Mouse (Mus musculus): ENCODE data around the gene Cdc6.

The Cdc6 gene

DNA sequence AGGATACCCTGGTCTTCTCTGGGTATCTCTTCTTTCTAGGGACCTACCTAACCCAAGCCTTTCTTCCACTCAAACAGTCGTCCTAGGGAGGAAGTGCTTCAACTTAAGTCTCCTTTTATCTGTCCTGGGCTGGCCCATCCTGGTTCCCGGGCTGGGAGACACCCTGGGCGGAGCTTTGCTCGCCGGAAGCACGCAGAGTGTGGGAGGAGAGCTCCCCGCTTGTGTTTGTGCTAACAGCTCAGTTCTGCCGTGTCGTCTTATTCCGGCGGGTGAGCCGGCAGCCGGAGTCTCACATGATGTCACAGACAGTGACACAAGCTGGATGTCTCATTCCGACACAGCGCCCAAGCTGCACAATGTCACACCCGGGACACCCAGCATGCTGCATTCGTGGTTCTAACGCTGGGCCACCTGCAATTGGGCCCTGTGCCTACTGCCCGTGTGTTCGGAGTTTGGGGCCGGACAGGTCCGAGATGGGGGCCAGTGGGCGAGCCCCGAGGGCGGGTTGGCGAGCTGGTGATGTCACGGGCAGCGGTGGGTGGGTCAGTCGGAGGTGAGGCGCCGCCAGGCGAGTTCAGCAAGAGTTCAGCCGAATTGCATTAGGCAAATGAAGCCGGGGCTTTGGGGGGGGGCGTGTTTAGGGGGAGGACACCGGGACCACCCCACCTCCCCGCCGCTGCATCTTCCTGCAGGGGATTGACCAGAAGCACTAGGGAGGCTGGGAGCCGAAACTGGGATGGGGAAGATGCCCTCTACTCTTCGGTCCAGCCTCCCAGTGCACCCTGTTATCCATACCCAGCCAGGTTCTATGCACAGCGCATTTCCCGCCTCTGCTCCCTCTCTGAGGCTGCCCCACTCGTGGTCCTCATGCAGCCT, 52.1 kb downstream of the Cdc6 start:
- in situ Hi-C loops (cut with MboI, MseI), result loop anchor here (10.0 kb wide), 1 partner anchor 1835 kb away; no protein-coding TSS in a partner anchor

DNA sequence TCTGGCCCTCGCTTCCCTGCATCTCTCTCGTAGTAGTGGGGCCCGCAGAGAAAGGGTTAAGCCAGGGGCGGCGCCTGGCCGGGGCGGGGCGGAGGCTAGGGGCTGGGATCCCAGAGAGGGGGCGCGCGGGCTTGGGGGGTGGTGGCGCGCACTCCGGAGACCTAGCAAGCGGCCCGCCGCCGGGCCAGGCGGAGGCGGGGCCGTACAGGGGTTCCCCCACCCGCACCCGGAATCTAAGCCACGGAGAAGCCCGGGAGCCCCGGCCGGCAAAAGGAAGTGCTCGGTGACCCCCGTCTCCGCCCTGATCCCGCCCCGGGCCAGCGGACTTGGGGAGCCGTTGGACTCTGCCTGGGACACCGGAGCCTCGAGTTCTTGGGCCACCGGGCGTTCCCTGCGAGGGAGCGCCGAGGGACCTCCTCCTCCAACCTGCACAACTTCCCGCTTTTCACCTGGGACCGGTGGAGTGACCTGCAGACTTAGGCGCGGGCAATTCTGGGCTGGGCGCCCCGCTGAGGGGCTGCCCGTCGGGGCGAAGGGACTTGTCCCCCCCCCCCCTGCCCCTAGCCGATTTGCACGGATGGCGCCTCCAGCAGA, 52.8 kb downstream of the Cdc6 start:
- in situ Hi-C loops (cut with MboI, MseI), result no loop called here

- in situ Hi-C loops (cut with MboI, MseI), result no loop called here
Observed at GRCm38 (mm10) chr11:98961051-98961592, 53.5 kb downstream of the Cdc6 start.

DNA sequence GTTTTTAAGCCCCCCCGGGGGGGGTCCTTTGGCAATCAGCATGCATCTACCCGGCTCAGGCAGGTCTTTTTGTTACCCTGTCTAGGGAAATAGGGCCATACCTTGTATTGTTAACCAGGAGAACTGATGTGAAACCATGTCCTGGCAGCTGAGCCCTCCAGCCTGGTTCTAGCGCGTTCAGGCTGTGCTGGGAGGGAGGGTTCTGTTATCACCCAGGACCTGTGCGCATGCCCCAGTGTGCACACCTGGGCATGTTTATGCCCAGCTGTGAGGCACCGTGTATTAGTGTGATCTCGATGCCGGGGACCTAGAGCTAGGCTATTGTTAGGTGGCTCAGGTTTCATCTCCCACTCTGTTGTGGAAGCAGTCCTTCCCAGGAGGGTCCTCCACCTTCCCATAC, 54.2 kb downstream of the Cdc6 start:
- in situ Hi-C loops (cut with MboI, MseI), result no loop called here

- in situ Hi-C loops (cut with MboI, MseI), result no loop called here
Observed at GRCm38 (mm10) chr11:98962421-98963095, 55.0 kb downstream of the Cdc6 start.

- in situ Hi-C loops (cut with MboI, MseI), result no loop called here
Observed at GRCm38 (mm10) chr11:98963191-98964021, 55.8 kb downstream of the Cdc6 start.

DNA sequence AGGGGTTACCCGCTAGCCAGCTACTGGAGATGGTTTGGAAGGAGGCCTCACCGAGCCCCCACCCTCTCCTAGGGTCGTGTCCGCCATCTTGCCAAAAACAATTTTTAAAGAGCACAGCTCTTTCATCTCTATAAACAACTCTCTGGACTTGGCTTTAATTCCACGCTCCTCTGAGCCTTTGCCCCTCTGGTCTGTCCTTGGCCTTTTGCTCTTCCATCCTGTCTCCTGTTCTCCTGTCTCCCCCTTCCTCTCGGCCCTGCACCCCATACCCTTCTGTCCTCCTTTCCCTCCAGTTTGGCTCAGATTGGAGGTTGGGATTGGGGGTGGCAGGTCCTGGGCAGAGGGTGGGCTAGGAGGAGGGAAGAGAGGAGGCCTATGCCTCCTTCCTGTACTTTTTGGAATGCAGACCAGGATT, 56.6 kb downstream of the Cdc6 start:
- in situ Hi-C loops (cut with MboI, MseI), result no loop called here

DNA sequence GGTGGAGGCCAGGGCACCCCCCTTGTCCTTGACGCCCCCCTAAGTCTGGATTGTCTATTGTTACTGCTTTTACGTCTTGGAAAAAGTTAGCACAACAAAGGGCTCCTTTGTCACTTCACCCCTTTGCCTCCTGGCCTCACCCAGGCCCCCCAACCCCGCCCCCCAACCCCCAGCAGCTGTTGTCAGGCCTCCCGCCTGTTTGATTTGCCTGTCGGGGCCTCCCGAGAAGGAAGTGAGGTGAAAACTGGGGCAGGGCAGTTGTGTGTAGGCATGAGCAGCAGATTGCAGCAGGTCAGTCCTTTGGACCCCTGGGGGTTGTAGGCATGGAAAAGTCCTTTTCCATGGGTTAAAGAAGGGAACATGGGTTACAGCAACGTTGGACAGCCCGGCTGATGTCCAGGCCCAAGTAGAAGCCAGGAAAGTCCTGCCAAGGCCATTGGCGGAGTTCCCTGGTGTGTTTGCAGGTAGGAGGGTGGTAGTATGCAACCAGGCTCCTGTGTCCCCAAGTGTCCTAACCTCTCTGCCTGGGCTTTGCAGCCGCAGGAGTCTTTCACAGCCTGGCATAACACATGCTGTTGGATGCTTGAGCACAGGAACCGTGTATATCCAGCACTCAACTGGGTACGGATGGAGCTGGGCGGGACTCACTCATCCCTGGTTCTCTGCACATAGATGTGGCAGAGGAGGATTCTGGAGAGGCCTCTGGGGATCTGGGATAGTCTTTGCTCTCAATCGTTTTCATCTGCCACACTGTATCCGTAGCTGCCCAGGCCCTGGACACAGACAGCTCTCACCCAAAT, 57.2 kb downstream of the Cdc6 start:
- in situ Hi-C loops (cut with MboI, MseI), result no loop called here

- in situ Hi-C loops (cut with MboI, MseI), result no loop called here
Observed at GRCm38 (mm10) chr11:98965416-98966077, 57.9 kb downstream of the Cdc6 start.

- in situ Hi-C loops (cut with MboI, MseI), result no loop called here
Observed at GRCm38 (mm10) chr11:98966499-98967141, 59.0 kb downstream of the Cdc6 start.

DNA sequence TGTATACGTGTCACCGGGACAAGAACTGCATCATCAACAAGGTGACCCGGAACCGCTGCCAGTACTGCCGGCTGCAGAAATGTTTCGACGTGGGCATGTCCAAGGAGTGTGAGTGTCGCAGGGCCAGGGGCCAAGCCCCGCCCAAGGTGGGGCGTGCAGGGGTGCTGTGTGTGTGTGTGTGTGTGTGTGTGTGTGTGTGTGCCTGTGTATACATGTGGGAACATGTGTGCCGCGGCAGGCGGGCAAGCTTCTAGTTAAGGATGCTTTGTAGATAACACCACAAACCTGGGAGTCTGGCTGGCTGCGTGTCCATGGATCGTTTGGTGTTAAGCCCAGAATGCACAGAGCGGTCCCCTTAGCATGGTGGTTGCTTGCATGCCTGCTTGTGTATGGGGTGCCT, 60.5 kb downstream of the Cdc6 start:
- in situ Hi-C loops (cut with MboI, MseI), result no loop called here

GRCm38 (mm10) chr11:98968716-98969495, 61.3 kb downstream of the Cdc6 start:
- in situ Hi-C loops (cut with MboI, MseI), result no loop called here

- in situ Hi-C loops (cut with MboI, MseI), result no loop called here
Observed at GRCm38 (mm10) chr11:98969496-98969927, 61.9 kb downstream of the Cdc6 start.

DNA sequence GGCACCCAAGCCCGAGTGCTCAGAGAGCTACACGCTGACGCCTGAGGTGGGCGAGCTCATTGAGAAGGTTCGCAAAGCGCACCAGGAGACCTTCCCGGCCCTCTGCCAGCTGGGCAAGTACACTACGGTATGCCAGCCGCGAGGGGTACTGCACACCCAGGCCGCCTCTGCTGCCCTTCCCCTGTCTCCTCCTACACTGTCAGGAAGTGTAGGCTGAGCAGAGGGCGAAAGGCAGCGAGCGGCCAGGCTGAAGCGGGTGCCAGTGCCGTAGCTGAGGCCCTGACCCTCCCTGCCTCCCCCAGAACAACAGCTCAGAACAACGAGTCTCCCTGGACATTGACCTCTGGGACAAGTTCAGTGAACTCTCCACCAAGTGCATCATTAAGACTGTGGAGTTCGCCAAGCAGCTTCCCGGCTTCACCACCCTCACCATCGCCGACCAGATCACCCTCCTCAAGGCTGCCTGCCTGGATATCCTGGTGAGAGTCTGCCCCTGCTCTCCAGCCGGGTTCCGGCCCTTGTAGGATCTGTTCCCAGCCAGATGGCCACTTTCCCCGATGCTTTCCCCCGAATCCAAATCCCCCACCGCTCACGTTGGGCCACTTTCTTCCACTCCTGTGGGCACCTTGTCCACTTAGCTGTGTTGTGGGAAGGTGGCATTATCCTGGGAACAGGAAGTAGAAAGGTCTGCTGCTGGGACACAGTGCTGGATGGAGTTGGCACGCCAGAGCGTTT, 62.8 kb downstream of the Cdc6 start:
- in situ Hi-C loops (cut with MboI, MseI), result loop anchor here (5.0 kb wide), 1 partner anchor 33 kb away; no protein-coding TSS in a partner anchor

GRCm38 (mm10) chr11:98971316-98972031, 63.9 kb downstream of the Cdc6 start:
- in situ Hi-C loops (cut with MboI, MseI), result loop anchor here (5.0 kb wide), 1 partner anchor 34 kb away; no protein-coding TSS in a partner anchor

- in situ Hi-C loops (cut with MboI, MseI), result loop anchor here (5.0 kb wide), 1 partner anchor 35 kb away; no protein-coding TSS in a partner anchor
Observed at GRCm38 (mm10) chr11:98972215-98972614, 64.6 kb downstream of the Cdc6 start.

DNA sequence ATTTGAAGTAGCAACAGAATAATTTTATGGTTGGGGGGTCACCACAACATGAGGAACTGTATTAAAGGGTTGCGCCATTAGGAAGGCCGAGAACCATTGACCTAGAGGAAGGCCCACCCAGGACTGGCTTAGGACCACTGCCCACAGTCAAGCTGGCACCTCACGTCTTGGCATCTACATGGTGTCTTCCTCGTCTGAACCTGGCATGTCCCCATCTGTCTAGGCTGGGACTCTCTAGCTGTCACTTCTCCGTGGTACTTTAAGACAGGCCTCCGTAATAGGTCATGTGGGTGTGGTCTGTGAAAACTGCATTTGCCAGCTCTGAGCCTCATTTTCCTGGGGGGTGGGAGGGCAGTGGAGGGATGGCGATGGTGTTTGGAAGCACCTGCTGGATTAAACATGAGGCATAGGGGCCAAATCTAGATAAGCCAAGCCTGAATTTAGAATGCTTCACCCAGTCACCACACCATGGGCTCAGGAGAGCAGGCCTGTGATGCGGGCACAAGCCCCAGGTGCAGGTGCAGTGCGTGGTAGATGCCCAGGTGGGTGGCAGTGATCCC, 65.3 kb downstream of the Cdc6 start:
- in situ Hi-C loops (cut with MboI, MseI), result loop anchor here (5.0 kb wide), 1 partner anchor 36 kb away; no protein-coding TSS in a partner anchor

Data from T-helper 1 cell (primary cell).